Mouse (Mus musculus): Measurements from ENCODE around the gene Gimap4.
A peak's percentile ranks its signal among the peaks of the same experiment; 100 is the strongest.

Gimap4 gene

GRCm38 (mm10) chr6:48684319-48684718, at the start of gene Gimap4:
Gimap4 (plus strand) TSS chr6:48684549.
- Histone ChIP-seq H3K36me3 (ENCODE audit: control insufficient read depth, insufficient read depth, low read length, poor library complexity, severe bottlenecking) (peaks cover 6% of the 10 kb centered on the region; the same call in 1 of the 2 replicates), H3K27me3 (ENCODE audit: control insufficient read depth, insufficient read depth, low read length, poor library complexity, severe bottlenecking) (no peaks in the 10 kb centered on the region)
- no peak for DNase-seq (ENCODE audit: low read depth, low spot score)

- no peaks in the 10 kb centered on the region for H3K27me3 ChIP-seq (ENCODE audit: control insufficient read depth, insufficient read depth, low read length, poor library complexity, severe bottlenecking)
- no peaks in the 10 kb centered on the region for H3K36me3 ChIP-seq (ENCODE audit: control insufficient read depth, insufficient read depth, low read length, poor library complexity, severe bottlenecking)
- no peak for DNase-seq (ENCODE audit: low read depth, low spot score)
Observed at GRCm38 (mm10) chr6:48635105-48635504, 49.2 kb upstream of the Gimap4 start.

- no peak for DNase-seq (ENCODE audit: low read depth, low spot score)
- H3K27me3 ChIP-seq (ENCODE audit: control insufficient read depth, insufficient read depth, low read length, poor library complexity, severe bottlenecking): no peaks in the 10 kb centered on the region
- H3K36me3 ChIP-seq (ENCODE audit: control insufficient read depth, insufficient read depth, low read length, poor library complexity, severe bottlenecking): no peaks in the 10 kb centered on the region
Observed at GRCm38 (mm10) chr6:48636515-48636914, 47.8 kb upstream of the Gimap4 start.

DNA sequence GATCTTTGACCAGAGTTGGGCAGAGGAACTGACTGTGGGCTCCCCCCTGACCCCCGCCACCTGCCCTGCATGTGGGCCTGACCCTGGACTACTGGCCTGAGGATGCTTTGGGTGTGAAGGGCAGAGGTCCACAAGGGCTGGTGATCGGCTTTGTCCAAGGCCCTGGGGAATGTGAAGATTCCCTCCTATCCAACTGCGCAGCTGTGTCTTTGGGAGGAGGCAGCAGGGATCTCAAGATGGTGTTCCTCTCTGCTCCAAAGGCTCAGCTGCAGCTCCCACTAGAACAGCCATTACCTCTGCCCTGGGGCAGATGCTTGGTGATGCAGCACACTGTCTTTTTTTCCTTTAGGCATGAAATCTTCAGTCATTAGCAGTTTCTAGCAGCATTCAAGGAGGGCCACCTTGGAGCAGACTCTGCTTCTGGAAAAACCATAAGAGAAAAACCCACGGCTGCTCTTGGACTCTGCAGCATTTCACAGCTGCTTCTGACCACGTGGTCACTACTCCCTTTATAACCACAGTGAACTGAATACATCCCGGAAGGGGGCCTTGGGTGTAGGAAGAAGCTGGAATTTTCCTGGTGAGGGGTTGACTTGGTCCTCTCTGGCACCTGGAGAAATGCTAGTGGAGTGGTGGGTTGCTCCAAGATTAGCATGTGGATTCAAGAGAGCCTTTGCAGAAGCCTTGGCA, 46.4 kb upstream of the Gimap4 start:
- DNase-seq (ENCODE audit: low read depth, low spot score): no peak
- Histone ChIP-seq H3K36me3 (ENCODE audit: control insufficient read depth, insufficient read depth, low read length, poor library complexity, severe bottlenecking) (no peaks in the 10 kb centered on the region), H3K27me3 (ENCODE audit: control insufficient read depth, insufficient read depth, low read length, poor library complexity, severe bottlenecking) (no peaks in the 10 kb centered on the region)

DNA sequence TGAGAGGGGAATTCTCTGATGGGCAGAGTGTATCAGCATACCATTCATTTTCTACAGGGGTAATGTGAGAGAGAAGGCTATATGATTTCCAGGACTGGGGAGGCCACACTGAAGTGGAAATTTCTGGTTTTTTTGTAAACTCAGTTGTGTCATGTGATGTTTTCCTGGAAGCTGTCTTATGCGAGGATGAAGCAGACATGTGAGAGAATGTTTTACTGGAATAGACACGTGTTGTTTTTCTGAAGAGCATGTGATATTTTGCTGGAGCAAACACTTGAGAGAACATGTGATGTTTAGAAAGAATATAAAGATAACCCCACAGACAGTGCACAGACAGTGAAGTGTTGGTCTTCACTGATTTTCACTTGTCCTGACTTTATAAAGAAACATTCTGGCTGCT, 45.8 kb upstream of the Gimap4 start:
- H3K27me3 ChIP-seq (ENCODE audit: control insufficient read depth, insufficient read depth, low read length, poor library complexity, severe bottlenecking): no peaks in the 10 kb centered on the region
- DNase-seq (ENCODE audit: low read depth, low spot score): no peak
- no peaks in the 10 kb centered on the region for H3K36me3 ChIP-seq (ENCODE audit: control insufficient read depth, insufficient read depth, low read length, poor library complexity, severe bottlenecking)

DNA sequence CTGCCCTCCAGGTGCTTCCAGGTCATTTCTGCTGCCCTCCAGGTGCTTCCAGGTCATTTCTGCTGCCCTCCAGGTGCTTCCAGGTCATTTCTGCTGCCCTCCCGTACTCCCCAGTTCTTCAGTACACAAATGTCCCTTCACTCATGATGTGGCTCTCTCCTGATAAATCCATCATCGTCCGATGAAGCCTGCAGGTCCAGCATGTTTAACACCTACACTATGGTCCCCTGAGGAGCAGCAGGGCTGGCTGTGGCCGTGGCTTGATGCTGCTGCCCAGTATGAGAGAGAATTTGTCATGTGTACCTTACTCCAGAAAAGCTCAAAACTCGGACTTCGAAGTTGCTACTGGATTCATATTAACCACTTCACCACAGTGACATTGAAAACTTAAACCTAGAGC, 43.0 kb upstream of the Gimap4 start:
- no peak for DNase-seq (ENCODE audit: low read depth, low spot score)

DNA sequence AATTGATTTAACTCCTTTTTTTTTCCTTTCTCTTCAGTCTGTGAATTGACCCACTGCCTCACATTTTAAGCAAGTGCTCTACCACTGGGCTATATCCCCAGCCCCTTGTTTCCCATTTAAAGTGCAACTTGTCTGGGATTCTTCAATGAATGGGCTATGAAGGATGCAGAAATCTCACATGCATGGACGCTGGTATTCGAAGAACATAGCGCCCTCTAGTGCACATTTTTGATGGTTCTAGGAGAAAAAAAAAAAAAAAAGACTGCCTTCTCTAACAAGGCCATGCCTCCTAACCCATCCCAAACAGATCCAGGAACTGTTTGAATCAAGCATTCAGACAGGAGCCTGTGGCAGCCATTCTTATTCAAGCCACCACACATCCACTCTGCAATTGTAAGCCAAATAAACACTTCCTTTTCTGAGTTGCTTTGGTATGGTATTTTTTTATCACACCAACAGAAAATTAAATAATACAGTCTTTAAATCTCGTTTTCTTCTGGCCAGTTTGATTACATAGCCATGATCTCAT, 41.5 kb upstream of the Gimap4 start:
- H3K36me3 ChIP-seq (ENCODE audit: control insufficient read depth, insufficient read depth, low read length, poor library complexity, severe bottlenecking): no peaks in the 10 kb centered on the region
- peak; percentile 83 for DNase-seq (ENCODE audit: low read depth, low spot score)

More for the DNA sequence above, 43.0 kb upstream of the Gimap4 start:
- Histone ChIP-seq H3K36me3 (ENCODE audit: control insufficient read depth, insufficient read depth, low read length, poor library complexity, severe bottlenecking) (no peaks in the 10 kb centered on the region), H3K27me3 (ENCODE audit: control insufficient read depth, insufficient read depth, low read length, poor library complexity, severe bottlenecking) (no peaks in the 10 kb centered on the region)

GRCm38 (mm10) chr6:48645660-48646308, 38.6 kb upstream of the Gimap4 start:
- peak; percentile 90 for DNase-seq (ENCODE audit: low read depth, low spot score)
- Histone ChIP-seq H3K27me3 (ENCODE audit: control insufficient read depth, insufficient read depth, low read length, poor library complexity, severe bottlenecking) (no peaks in the 10 kb centered on the region), H3K36me3 (ENCODE audit: control insufficient read depth, insufficient read depth, low read length, poor library complexity, severe bottlenecking) (peaks cover 5% of the 10 kb centered on the region; the same call in 1 of the 2 replicates)

More for the DNA sequence above, 41.5 kb upstream of the Gimap4 start:
- H3K27me3 ChIP-seq (ENCODE audit: control insufficient read depth, insufficient read depth, low read length, poor library complexity, severe bottlenecking): no peaks in the 10 kb centered on the region

DNA sequence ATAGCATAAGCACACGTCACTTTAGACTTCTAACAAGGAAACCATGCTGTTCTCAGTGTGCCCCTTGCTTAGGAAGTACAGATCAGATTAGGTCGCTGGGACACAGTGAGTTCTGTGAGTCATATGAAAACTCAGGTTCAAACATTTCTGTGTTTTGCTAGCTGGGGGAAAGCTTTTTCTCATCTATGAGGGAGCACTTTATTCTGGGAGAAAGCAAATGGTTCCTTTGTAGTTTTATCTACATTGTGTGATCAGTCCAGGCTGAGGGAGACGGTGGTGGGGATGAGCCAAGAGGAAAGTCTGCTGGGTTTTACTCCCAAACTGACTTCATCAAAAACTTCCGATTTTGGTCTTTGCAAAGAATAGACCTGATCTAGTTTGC, 38.0 kb upstream of the Gimap4 start:
- Histone ChIP-seq H3K36me3 (ENCODE audit: control insufficient read depth, insufficient read depth, low read length, poor library complexity, severe bottlenecking) (peaks cover 5% of the 10 kb centered on the region; the same call in 1 of the 2 replicates), H3K27me3 (ENCODE audit: control insufficient read depth, insufficient read depth, low read length, poor library complexity, severe bottlenecking) (no peaks in the 10 kb centered on the region)
- DNase-seq (ENCODE audit: low read depth, low spot score): no peak

GRCm38 (mm10) chr6:48646995-48647394, 37.4 kb upstream of the Gimap4 start, which contains the start of gene Gimap8:
Gimap8 (plus strand) TSS chr6:48647234.
- DNase-seq (ENCODE audit: low read depth, low spot score): peak; percentile 92
- H3K36me3 ChIP-seq (ENCODE audit: control insufficient read depth, insufficient read depth, low read length, poor library complexity, severe bottlenecking): peaks cover 5% of the 10 kb centered on the region; the same call in 1 of the 2 replicates
- H3K27me3 ChIP-seq (ENCODE audit: control insufficient read depth, insufficient read depth, low read length, poor library complexity, severe bottlenecking): no peaks in the 10 kb centered on the region

- H3K27me3 ChIP-seq (ENCODE audit: control insufficient read depth, insufficient read depth, low read length, poor library complexity, severe bottlenecking): no peaks in the 10 kb centered on the region
- H3K36me3 ChIP-seq (ENCODE audit: control insufficient read depth, insufficient read depth, low read length, poor library complexity, severe bottlenecking): peaks cover 5% of the 10 kb centered on the region; the same call in 1 of the 2 replicates
- DNase-seq (ENCODE audit: low read depth, low spot score): no peak
Observed at GRCm38 (mm10) chr6:48647611-48648010, 36.7 kb upstream of the Gimap4 start.

DNA sequence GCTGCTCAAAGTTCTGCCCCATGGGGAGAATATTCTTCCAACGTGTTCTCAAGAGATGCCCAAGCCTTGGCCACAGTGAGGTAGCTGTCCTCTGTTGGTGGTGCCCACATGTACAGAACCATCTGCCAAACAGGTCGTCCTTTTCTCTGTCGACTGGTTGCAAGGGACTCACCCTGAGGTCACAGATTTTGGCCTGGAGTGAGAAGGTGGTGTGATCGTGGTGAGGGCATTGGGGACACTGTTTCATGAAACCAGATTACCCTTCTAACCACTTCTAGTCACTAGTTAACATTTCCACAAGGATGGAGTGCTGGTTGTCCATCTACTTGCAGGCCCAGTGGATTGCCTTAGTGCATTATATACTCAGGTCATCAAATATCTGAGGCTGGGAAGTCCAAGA, 35.6 kb upstream of the Gimap4 start:
- no peaks in the 10 kb centered on the region for H3K27me3 ChIP-seq (ENCODE audit: control insufficient read depth, insufficient read depth, low read length, poor library complexity, severe bottlenecking)
- no peak for DNase-seq (ENCODE audit: low read depth, low spot score)
- peaks cover 7% of the 10 kb centered on the region for H3K36me3 ChIP-seq (ENCODE audit: control insufficient read depth, insufficient read depth, low read length, poor library complexity, severe bottlenecking)

DNA sequence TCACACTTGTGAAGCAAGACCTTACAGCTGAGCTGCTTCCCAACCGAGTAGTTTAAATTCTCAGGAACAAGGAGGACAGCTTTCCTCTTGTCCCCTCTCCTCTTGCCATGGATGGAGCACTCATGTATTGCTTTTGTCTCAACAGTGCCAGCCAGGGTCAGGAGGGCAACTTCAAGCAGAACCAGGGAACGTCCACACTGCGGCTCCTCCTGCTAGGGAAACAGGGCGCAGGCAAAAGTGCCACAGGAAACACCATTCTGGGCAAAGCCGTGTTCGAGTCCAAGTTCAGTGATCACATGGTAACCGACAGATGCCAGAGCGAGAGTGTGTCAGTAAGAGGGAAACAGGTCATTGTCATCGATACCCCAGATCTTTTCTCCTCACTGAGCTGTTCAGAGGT, 34.3 kb upstream of the Gimap4 start:
- H3K36me3 ChIP-seq (ENCODE audit: control insufficient read depth, insufficient read depth, low read length, poor library complexity, severe bottlenecking): peaks cover 9% of the 10 kb centered on the region
- DNase-seq (ENCODE audit: low read depth, low spot score): no peak

DNA sequence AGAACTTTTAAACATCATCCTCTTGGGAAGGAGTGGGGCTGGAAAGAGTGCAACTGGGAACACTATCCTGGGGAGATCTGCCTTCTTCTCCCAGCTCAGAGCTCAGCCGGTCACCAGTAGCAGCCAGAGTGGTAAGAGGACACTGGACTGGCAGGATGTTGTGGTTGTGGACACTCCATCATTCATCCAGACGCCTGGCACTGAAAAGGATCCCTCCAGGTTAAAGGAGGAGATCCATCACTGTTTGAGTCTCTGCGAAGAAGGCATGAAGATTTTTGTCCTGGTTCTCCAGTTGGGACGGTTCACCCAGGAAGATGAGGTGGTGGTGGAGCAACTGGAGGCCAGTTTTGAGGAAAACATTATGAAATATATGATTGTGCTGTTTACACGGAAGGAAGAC, 25.6 kb upstream of the Gimap4 start:
- Histone ChIP-seq H3K36me3 (ENCODE audit: control insufficient read depth, insufficient read depth, low read length, poor library complexity, severe bottlenecking) (peaks cover 28% of the 10 kb centered on the region), H3K27me3 (ENCODE audit: control insufficient read depth, insufficient read depth, low read length, poor library complexity, severe bottlenecking) (no peaks in the 10 kb centered on the region)
- no peak for DNase-seq (ENCODE audit: low read depth, low spot score)

More for the DNA sequence above, 34.3 kb upstream of the Gimap4 start:
- H3K27me3 ChIP-seq (ENCODE audit: control insufficient read depth, insufficient read depth, low read length, poor library complexity, severe bottlenecking): no peaks in the 10 kb centered on the region

DNA sequence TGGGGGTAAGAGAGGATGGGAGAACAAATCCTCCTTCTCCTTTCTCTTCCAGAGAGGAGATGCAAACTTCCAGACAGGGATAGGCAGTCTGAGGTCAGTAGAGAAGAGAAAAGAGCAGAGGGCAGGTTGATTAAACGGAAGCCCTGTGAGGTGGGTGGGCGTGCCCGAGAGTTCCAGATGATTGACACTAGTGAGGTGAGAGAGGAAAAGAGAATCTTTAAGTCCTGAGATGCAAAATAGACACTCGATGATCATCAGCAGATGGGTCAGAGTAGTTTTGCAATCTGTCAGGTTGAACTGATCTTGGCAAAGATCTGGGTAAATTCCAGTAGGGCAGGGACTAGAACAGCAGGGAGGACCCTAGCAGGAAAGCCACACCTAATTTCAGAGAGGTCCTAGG, 19.6 kb upstream of the Gimap4 start:
- peak; percentile 63 for DNase-seq (ENCODE audit: low read depth, low spot score)
- Histone ChIP-seq H3K36me3 (ENCODE audit: control insufficient read depth, insufficient read depth, low read length, poor library complexity, severe bottlenecking) (peaks cover 4% of the 10 kb centered on the region; the same call in 1 of the 2 replicates), H3K27me3 (ENCODE audit: control insufficient read depth, insufficient read depth, low read length, poor library complexity, severe bottlenecking) (no peaks in the 10 kb centered on the region)
